Mouse (Mus musculus): ENCODE measurements around the gene Mog. TPM values are rescaled to one million over a fixed set of nuclear protein-coding genes. Genes with fewer than 3 reads are reported as not detected.

The Mog gene
- not detected for total RNA-seq (2021)
- long read RNA-seq, experiment 1, result 0 reads
- long read RNA-seq, experiment 2, result 0 reads

DNA sequence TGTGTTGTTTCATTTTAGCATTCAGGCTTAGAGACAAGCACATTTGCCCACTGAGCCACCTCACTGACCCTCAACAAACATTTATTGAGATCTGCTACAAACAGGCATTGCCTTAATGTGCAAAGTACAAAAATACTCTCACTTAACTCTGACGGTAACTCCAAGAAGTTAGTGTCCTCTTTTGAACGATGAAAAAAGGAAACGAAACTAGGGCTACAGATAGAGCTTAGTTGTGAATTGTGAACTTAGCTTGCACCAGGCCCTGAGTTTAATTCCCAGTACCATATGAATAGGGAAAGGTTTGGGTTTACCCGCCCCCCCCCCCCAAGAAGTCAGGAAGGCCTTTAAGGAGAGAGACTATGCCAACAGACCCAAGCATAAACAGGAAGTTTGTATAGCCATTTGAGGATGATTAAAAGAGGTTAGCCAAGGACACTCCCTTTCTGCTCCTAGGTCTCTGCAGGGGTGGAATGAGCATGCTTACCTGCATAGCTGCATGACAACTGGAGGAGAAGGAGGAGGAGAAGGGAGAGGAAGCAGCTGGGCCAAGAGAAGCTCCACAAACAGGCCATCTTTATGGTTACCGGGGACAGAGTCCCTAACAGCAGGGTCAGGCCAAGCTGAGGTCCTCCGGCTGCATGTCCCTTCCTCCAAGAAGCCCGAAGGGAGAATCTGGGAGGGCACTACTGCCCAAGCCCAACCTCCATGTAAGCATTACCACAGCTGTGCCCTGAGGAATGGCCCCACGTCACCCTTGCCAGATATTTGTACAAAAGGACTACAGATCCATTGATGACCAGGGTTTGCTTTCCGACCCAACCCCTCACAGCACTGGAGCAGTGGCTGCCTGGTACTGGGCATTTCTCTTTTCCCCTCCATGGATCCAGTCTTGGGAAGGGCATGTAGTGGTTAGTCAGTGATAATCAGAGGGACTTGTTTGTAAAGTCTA is at the start of gene Mog:
Gene Mog (minus strand): TSS at position 771 of the 949 bp plus-strand sequence.
- no peak for DNase-seq

DNA sequence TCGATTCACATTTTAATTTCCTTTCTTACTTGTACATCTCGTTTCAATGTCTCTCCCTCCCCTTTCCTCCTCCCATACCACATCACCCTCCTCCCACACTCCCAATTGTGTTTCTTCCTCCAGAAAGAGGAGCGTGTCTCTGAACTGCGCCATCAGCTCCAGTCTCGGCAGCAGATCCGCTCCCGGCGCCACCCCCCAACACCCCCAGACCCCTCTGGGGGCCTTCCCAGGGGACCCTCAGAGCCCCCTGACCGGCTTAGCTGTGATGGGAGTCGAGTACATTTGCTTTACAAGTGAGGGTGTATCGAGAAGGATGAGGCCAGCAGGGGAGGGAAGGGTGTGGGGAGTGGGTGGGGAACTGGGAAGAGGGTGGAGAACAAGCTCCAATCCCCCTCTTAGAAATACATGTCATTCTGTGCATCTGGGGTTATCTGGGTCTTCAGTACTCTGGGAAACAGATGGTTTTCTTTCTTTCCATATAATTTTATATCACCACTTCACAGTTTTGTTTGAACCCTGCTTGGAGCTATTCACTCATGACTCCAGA is 49.6 kb upstream of the Mog start:
- no peak for DNase-seq

GRCm38 (mm10) chr17:37072080-37072729 is 49.0 kb upstream of the Mog start:
- DNase-seq, result no peak

GRCm38 (mm10) chr17:37070121-37070520 is 46.9 kb upstream of the Mog start:
- no peak for DNase-seq

- DNase-seq, result no peak
Measured at GRCm38 (mm10) chr17:37067861-37068260, 44.7 kb upstream of the Mog start.

DNA sequence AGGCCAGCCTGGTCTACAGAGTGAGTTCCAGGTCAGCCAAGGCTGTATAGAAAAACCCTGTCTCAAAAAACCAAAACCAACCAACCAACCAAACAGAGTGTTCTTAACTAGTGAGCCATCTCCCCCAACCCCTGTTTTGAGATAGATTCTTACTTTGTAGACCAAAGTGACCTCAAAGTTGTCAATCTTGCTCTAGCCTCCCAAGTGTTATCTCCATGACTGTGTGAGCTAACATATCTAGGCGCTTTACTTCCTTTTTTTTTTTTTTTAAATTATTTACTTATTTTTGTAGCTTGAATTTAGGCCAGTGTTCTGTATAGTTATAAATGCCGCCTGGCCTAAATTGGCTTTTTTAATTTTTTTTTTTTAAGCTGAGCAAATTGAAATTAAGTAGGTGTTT is 42.8 kb upstream of the Mog start:
- no peak for DNase-seq

GRCm38 (mm10) chr17:37063686-37064495 is 40.7 kb upstream of the Mog start:
- DNase-seq, result no peak

DNA sequence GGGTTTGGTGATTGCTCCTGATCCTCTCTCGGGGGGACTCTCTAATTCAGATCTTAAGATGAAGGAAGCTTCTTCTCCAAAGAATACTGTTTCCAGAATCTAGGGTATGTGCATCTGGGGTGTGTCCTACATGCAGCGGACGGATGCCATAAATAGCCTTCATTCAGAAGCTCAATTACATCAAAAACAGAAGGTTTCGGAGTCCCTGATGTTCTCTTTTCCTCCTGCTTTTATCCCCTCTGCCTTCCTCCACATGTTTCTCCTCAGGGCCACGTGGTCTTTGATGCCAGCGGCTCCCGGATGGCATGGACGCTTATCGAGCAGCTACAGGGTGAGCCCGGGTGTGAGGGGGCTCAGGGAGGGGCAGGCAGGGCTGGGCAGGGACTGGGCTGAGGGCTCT is 39.9 kb upstream of the Mog start:
- DNase-seq, result no peak

- DNase-seq, result no peak
Measured at GRCm38 (mm10) chr17:37062101-37062641, 39.0 kb upstream of the Mog start.

GRCm38 (mm10) chr17:37061435-37061834 is 38.2 kb upstream of the Mog start:
- no peak for DNase-seq

DNA sequence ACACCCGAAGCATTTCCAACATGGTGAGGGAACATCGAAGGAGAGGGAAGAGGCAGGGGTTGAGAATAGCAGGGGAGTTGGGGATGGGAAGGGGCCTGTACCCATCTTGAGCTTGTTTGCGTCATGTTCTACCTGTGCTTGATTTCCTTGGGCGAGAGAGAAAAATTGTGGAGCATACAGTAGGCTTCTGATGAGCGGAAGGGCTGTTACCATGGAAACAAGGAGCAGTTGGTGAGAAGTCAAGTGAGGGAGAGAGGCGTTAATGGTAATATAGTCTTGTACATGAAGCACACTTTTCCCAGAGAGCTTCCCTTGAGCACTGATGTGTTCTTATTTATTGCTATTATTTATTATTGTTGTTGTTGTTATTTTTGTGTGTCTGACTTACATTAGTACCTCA is 33.8 kb upstream of the Mog start:
- DNase-seq, result no peak

- DNase-seq, result no peak
Measured at GRCm38 (mm10) chr17:37051745-37052144, 28.5 kb upstream of the Mog start.

DNA sequence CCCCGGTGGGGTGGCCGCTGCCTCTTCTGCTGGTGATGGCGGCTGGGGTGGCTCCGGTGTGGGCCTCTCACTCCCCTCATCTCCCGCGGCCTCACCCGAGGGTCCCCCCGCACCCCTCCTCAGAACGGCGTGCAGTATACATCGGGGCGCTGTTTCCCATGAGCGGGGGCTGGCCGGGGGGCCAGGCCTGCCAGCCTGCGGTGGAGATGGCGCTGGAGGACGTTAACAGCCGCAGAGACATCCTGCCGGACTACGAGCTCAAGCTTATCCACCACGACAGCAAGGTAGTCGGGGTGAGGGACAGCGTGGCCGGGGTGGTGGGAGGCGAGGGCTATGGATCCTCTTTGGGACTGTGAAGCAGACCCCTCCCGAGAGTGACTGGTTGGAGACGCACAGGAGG is 27.7 kb upstream of the Mog start:
- peak in 1 of 2 experiments; percentile 10 for DNase-seq

DNA sequence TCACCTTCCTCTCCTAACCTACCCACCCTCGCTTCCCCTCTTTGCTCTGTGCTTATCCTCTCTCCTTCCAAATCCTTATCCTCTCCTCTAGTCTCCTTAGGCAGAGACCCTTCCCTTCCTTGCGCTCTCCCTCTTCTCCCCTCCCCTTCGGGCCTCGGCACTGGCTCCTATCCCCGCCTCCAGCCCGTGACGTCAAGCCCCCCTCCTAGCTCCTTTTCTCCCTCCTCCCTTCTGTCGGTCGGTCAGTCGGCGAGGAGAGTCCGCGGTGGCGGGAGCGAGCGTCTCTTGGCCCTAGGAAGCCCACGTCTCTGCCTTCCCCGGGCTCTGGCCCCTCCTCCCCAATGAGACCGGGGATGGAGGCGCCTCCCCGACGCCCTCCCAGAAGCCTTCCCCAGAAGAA is 27.2 kb upstream of the Mog start:
- peak; percentile 86 for DNase-seq

DNA sequence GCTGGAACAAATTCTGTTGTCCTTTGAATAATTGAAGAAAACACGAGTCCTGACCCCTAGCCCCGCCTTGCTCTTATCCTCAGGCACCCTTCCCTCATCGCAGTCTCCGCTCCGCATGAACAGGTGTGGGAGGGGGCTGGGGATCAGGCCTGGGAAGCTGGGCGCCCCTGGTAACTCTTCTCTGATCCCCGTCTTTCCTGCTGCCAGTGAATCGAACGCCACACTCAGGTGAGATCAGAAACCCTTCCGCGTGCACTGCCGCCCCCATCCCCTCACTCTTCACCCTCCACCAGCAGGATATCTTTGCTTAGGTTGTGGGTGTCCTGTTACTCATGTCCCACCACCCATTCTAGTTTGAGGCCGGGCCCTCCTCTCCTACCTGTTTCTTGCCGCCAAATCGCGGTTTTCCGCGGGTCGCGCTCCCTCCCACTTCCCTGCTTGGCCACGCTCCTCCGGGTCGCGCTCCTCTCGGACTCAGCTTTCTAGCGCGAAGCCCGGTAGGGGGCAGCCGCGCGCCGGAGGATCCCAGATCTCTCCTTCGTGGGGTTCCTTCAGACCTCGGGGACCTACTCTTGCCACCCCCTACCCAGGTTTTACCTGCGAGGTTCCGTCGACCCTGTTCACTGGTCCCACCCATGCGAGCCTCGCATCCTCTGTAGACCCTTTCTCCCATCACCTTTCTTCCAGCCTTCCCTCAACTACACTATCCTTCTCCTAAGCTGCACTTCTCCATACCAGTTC is 26.5 kb upstream of the Mog start:
- DNase-seq, result peak; percentile 59 to 85

GRCm38 (mm10) chr17:37048383-37048782 is 25.2 kb upstream of the Mog start:
- no peak for DNase-seq

DNA sequence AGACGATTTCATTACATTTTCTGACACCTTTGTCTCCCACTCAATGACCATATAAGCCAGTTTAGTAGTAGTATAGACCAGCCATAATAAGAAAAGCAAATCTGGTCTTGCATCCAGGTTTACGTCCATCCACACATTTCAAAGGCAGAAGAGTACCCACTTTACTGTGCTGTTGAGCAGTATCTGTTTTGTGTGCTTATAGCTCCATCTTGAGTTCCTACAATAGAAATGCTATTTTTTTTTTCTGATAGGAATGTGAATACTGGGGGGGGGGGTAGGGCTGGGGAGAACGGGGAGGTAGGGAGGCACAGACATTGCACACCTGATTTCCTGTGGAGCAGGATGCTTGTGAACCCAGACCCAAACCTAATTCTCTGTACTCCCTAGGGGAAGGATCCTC is 24.8 kb upstream of the Mog start:
- no peak for DNase-seq

GRCm38 (mm10) chr17:37047332-37047976 is 24.3 kb upstream of the Mog start:
- no peak for DNase-seq

DNA sequence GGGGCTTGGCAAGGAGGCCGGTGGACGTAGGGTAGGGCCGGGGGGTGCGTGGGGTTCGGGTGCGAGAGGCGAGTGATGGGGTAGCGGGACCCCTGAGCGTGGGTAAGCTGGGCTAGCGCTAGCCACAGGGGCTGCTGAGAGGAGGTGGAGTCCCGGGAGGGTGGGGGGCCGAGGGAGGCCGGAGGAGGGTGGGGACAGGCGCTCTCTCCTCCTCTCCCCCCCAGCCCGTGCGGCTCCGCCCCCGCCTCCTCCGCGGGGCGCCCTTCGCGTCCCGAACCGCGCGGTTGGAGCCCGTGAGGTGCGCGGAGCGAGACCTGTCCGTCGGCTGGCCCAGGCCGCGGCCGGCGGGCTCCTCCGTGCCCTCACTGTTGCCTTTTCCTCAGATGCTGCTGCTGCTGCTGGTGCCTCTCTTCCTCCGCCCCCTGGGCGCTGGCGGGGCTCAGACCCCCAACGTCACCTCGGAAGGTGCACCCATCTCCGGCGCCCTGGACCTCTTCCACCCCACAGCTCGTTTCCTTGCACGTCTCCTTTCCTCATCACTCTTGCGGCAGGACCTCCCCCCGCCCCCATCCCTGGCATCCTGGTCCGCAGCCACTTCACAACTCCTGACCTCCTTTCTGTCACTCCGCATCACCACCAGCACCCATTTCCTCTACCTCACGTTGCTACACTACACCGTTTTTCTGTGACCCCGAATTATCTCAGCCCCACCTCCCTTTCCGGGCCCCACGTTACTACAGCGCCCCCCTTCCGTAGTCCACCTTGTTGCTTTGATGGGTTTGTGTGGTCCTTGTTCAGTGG is 23.3 kb upstream of the Mog start:
- peak; percentile 66 to 68 for DNase-seq

All from heart, adult 18-20 months (tissue).